Mouse (Mus musculus) left cerebral cortex, postnatal 10 days (tissue): ENCODE results near the gene Cnrip1. TPM values are rescaled to one million over a fixed set of nuclear protein-coding genes. Genes with fewer than 3 reads are reported as not detected.

Experiments
- DNase-seq, 2 experiments: peaks; one replicate each; pipeline ENCODE4 v3.0.0; 2021 to 2022; ENCODE audit warnings: low spot score in 2 of 2, mixed read lengths in 1 of 2; ENCODE audit errors: extremely low spot score in 1 of 2
- intact Hi-C: fragments of 180-260 bp; cut with DNase I; formaldehyde crosslinking; loops from one replicate; pipeline ENCODE4 v1.15.1; 2025
- total RNA-seq, 2 experiments: library from RNA; stranded (reverse); gene quantifications; 2 replicates each; pipeline ENCODE4 v1.2.3; 2021

Gene Cnrip1
- total RNA-seq, 2 experiments from 2014 or later, result 192 to 198 TPM

DNA sequence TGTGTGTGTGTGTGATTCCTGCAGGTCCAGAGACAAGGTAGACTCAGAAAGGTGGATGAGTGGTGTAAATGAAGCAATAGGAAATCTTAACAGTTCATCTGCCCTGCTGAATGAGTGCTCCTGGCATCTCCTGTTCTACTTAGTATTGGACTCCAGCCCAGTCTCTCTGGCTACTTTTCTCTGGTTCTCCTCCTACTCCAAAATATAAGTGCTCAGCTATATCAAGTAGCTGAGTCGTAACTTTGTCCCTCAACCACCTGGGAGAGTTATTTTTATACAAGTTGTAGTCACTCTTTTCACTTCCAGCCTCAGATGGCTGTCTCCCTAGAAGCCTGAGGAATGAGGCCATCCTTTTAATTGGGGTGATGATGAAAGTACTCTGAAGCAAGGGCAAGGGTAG lies 32.5 kb downstream of the Cnrip1 start:
- peak in 1 of 2 experiments; percentile 39 for DNase-seq
- intact Hi-C loops, result loop anchor here (5.0 kb wide), 1 partner anchor 113 kb away; no protein-coding TSS in a partner anchor

GRCm38 (mm10) chr11:17086106-17086505 lies 34.7 kb downstream of the Cnrip1 start:
- no peak for DNase-seq
- intact Hi-C loops, result no loop called here

GRCm38 (mm10) chr11:17106936-17107335 lies 55.5 kb downstream of the Cnrip1 start:
- intact Hi-C loops, result no loop called here
- peak in 1 of 2 experiments; percentile 30 for DNase-seq

DNA sequence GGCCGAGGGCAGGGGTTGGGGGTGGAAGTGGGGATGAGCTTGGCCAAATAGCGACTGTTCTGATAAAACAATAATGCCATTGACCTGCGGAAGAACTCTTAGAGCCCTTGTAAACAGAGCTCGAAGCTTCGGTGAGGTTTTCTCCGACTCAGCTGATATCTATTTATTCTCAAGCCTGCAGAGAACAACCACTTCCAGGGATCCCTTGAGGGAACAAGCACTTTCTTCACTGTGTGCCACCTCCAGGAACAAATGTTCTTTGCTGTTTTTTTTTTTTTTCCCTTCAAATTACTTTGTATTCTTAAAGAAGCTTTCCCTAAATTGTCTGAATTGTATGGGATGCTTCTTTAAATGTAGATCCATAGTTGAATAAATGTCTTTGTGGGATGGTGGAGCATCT lies 56.0 kb downstream of the Cnrip1 start:
- no peak for DNase-seq
- intact Hi-C loops, result no loop called here

- no peak for DNase-seq
These were observed 61.2 kb downstream of the Cnrip1 start for GRCm38 (mm10) chr11:17112419-17113090.

DNA sequence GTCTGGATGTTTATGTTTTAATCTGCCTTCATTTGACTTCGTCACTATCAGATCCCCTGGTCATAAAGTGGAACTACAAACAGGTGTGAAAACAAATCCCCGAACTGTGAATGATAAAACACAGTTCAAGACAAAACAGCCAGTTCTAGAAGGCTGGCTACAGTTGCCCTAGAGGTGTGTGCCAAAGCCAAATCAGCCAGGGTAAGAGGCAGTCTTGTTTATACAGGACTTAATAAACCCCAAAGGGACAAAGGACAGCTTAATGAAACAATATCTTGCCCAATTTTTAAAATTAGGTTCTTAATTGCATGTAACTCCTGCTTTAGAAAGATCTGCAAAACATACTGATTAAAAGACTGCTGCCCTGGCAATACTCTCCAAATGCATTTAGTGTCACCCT lies 75.0 kb downstream of the Cnrip1 start:
- intact Hi-C loops, result no loop called here
- DNase-seq, result no peak

More at GRCm38 (mm10) chr11:17112419-17113090, 61.2 kb downstream of the Cnrip1 start:
- intact Hi-C loops, result no loop called here

Other genes with a start within 250 kb of the Cnrip1 start
- gene Fbxo48, start 100.2 kb upstream of the Cnrip1 start, total RNA-seq, result 1 to 10 TPM; 1.9 to 2.6 TPM
- 1 to 10 TPM; 5.4 to 5.5 TPM for gene Plek, start 795 bp downstream of the Cnrip1 start, total RNA-seq
- 100 to 1,000 TPM; 455 to 477 TPM for gene Ppp3r1, start 107.7 kb downstream of the Cnrip1 start, total RNA-seq
- 1 to 10 TPM; 5.1 to 6.0 TPM for gene Wdr92, start 130.5 kb downstream of the Cnrip1 start, total RNA-seq
- gene Pno1, start 160.0 kb downstream of the Cnrip1 start, total RNA-seq, result 10 to 100 TPM; 30.9 to 35.5 TPM
- gene C1d, start 206.0 kb downstream of the Cnrip1 start, total RNA-seq, result 10 to 100 TPM; 63.4 to 67.1 TPM